Mouse (Mus musculus): ENCODE measurements around the gene Ubc. TPM values are rescaled to one million over a fixed set of nuclear protein-coding genes. Genes with fewer than 3 reads are reported as not detected.
A peak's percentile ranks its signal among the peaks of the same experiment; 100 is the strongest.

The Ubc gene
- total RNA-seq, 2 experiments from 2014 or later, result 754 to 818 TPM

GRCm38 (mm10) chr5:125351939-125352338, 38.1 kb downstream of the Ubc start:
- no peak for DNase-seq (ENCODE audit: low spot score in 2 of 2)

DNA sequence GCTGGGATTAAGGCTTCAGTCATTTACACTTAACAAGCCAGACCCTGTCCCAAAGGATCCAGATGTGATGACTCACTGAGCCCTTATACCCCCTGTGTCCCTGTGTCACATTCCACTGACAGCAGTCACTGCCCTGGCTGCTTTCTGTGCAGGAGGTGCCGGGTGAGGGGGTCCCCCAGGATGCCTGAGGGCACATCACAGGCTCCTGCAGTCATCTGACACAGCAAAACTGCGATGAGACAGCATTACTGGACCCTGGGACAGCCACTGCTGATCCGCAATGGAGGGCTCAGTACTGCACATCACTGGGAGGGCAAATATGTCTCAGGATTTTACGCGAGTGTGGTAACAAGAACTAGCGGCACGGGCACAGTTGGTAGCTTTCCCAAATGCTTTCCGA, 38.9 kb downstream of the Ubc start:
- no peak for DNase-seq (ENCODE audit: low spot score in 2 of 2)

DNA sequence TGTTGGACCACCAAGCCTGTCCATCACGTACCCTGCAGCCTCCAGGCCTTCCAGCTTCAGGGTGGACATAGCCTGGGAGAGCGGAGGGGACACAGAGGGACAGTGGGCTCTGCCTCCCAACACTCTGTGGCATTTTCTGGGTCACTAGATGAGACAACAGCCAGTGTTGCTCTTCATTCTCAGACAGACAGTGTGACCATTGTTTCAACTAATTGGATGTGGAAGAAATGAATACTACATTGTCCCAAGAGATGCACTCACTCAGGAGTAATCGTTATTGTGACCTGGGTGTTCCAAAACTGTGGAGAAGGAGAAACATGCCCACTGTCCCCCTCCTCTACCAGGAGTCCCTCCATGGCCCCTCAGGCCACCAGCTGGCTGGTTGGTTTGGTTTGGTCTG, 40.6 kb downstream of the Ubc start:
- DNase-seq (ENCODE audit: low spot score in 2 of 2), result no peak

- peak in 1 of 2 experiments; percentile 73 for DNase-seq (ENCODE audit: low spot score in 2 of 2)
Observed at GRCm38 (mm10) chr5:125348487-125348886, 41.5 kb downstream of the Ubc start.

GRCm38 (mm10) chr5:125348067-125348466, 41.9 kb downstream of the Ubc start:
- no peak for DNase-seq (ENCODE audit: low spot score in 2 of 2)

- no peak for DNase-seq (ENCODE audit: low spot score in 2 of 2)
Observed at GRCm38 (mm10) chr5:125344296-125344695, 45.7 kb downstream of the Ubc start.

DNA sequence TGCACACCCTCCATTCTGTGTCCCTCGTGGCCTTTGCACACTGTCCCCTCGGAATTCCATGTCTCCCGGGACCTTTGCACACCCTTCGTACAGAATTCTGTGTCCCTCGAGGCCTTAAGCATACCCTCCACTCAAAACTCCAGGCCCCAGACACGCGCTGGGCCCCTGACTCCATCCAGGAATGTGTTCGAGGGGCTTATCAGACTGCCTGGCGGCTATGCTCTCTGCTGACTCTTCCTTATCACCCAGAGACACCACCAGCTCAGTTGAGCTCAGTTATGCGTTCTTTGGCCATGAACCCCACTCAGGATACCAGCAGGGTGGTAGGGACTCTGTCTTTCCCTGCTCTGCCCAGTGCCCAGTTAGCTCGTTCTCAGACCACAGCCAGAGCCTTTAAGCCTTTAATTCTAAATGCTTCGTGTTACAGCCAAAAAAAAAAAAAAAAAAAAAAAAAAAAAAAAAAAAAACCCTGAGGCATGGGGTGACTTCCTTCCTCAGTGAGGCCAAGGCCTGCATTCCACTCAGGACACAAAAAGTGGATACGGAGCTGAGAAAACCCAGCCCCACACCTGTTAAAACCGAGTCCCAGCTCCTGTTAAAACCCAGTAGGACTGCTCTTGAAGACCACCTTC, 48.4 kb downstream of the Ubc start:
- no peak for DNase-seq (ENCODE audit: low spot score in 2 of 2)

DNA sequence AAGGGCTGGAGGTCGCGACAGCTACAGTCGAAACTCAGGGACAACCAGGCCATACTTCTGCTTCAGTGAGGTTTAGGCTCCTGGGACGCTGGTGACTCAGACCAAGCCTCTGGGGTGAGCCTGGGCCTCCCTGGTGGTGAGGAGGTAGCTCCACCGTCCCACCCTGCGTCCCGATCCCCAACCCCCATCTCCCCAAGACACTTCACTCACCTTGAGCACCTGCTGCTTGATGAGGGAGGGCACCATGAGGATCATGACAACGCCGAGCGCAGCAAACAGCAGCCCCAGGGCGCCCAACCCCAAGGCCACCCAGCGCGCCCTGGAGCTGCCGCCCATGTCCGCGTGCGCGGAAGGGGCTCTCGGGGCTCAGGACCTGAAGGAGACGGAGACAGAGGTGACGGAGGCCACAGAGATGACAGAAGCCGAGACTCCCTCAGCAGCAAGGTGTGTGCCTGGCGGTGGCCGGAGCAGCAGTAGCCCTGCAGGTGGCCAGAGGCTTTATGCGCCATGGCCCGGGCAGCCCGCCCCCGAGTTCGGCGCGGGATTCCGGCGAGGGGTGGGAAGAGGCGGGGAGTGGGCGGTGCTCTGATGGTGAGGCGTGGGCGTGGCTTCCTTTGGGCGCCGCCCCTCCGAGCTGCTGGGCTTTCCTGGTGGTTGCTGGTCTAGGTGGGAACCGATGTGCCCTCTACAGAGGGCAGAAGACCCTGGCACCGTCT, 49.3 kb downstream of the Ubc start, which contains the start of gene Scarb1:
Gene Scarb1, minus strand, starts transcription at position 548 of the 716 bp plus-strand sequence.
- DNase-seq (ENCODE audit: low spot score in 2 of 2), result peak; percentile 78 to 91

GRCm38 (mm10) chr5:125339851-125340531, 50.0 kb downstream of the Ubc start:
- peak in 1 of 2 experiments; percentile 45 for DNase-seq (ENCODE audit: low spot score in 2 of 2)

DNA sequence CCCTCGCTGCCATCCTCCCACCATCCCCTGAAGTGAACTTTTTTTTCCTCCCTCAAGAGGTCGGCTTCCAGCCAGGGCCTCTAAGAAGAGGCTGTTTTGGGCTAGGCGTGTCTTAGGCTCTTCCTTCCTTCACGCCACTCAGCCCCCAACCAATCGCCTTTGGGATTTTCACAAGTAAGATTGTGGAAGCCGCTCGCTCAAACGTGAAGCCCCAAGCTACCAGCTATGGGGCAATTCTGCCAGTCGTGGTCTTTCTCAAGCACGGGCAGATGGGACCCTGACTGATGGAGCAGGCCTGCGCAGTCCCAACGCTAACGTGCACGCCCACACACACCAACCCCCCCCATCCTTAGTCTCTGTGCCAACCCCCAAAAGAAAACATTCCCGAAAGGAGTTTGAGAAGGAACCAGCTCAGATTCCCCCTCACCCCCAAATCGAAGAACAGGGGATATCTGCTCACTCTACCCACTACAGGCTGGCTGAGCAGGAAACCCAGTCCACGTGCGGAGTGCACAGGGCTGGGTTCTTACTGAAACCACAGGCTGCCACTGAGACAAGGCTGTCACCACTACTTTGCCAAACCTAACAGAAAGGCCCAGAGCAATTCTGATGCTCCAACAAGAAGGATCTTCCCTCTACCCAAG, 50.8 kb downstream of the Ubc start:
- peak in 1 of 2 experiments; percentile 39 for DNase-seq (ENCODE audit: low spot score in 2 of 2)

- no peak for DNase-seq (ENCODE audit: low spot score in 2 of 2)
Observed at GRCm38 (mm10) chr5:125337526-125337925, 52.5 kb downstream of the Ubc start.

DNA sequence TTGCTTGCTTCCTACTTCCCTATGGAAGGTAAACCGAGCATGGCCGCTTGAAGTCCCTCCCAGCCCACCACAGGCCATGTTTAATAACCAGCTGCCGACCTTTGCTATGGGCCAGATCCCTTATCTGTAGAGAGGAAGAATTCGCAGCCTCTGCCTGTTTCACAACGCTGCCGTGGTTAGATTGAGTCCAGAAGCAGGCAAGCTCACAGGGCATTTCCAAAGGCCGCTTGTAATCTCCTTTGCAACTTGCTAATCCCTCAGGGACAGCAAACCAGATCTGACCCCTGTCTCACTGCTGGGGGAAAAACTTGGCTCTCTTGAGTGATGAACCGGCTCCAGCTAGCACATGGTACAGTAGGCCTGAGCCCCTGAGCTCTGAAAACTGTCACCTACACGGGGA, 53.0 kb downstream of the Ubc start:
- no peak for DNase-seq (ENCODE audit: low spot score in 2 of 2)

Other genes with a start within 250 kb of the Ubc start
- gene Ncor2, start 211.0 kb downstream of the Ubc start, total RNA-seq (2021), result 100 to 1,000 TPM; 291 to 298 TPM
- gene Scarb1, start 49.1 kb downstream of the Ubc start, total RNA-seq (2021), result 10 to 100 TPM; 29.4 to 32.7 TPM
- under 1 TPM in 1 of 2 experiments, not detected in 1; 0.46 TPM for gene Gm10382, start 880 bp downstream of the Ubc start, total RNA-seq (2021)
- 10 to 100 TPM; 15.0 to 15.4 TPM for gene Dhx37, start 43.9 kb upstream of the Ubc start, total RNA-seq (2021)
- 100 to 1,000 TPM in 1 of 2 experiments, 10 to 100 TPM in 1; 92.7 to 107 TPM for gene Bri3bp, start 51.4 kb upstream of the Ubc start, total RNA-seq (2021)
- 10 to 100 TPM; 48.7 to 49.1 TPM for gene Aacs, start 85.6 kb upstream of the Ubc start, total RNA-seq (2021)
- 100 to 1,000 TPM; 113 to 116 TPM for gene Tmem132b, start 141.6 kb upstream of the Ubc start, total RNA-seq (2021)